Mouse (Mus musculus): ENCODE data around the gene Gm11077. TPM values are rescaled to one million over a fixed set of nuclear protein-coding genes. Genes with fewer than 3 reads are reported as not detected.

Gm11077 gene
- polyA plus RNA-seq, 1 experiment from 2014 or later, result not detected

GRCm38 (mm10) chr6:140731402-140731730 lies 2.3 kb downstream of the Gm11077 start:
- Histone ChIP-seq H3K4me3 (ENCODE audit: low read depth, low read length) (no peak overlapping the region), H3K36me3 (ENCODE audit: control insufficient read depth, insufficient read depth) (no peaks in the 10 kb centered on the region), H3K9ac (ENCODE audit: low read depth, low read length) (no peak overlapping the region), H3K27me3 (ENCODE audit: control insufficient read depth, insufficient read depth, low read depth, low read length) (no peaks in the 10 kb centered on the region), H3K27ac (ENCODE audit: low read length) (no peak overlapping the region), H3K4me2 (ENCODE audit: low read depth, low read length) (no peak overlapping the region), H3K9me3 (replicated peaks; ENCODE audit: control insufficient read depth, low read length) (no peaks in the 10 kb centered on the region), H3K4me1 (ENCODE audit: control insufficient read depth, low read depth, low read length) (no peaks in the 10 kb centered on the region)
- 67% methylated on average over 1 of the region's 1 CpGs for WGBS (ENCODE audit: insufficient replicate concordance)
- ATAC-seq (ENCODE audit: low read depth), result no peak

GRCm38 (mm10) chr6:140732971-140733640 lies 4.0 kb downstream of the Gm11077 start:
- H3K9ac ChIP-seq (ENCODE audit: low read depth, low read length), result no peak overlapping the region
- H3K4me2 ChIP-seq (ENCODE audit: low read depth, low read length), result peak overlapping the region; percentile 34; the same call in 1 of the 2 replicates
- no peak overlapping the region for H3K27ac ChIP-seq (ENCODE audit: low read length)
- no peak overlapping the region for H3K4me3 ChIP-seq (ENCODE audit: low read depth, low read length)
- no peaks in the 10 kb centered on the region for H3K27me3 ChIP-seq (ENCODE audit: control insufficient read depth, insufficient read depth, low read depth, low read length)
- ATAC-seq (ENCODE audit: low read depth), result no peak
- no peaks in the 10 kb centered on the region for H3K36me3 ChIP-seq (ENCODE audit: control insufficient read depth, insufficient read depth)
- no peaks in the 10 kb centered on the region for H3K4me1 ChIP-seq (ENCODE audit: control insufficient read depth, low read depth, low read length)
- WGBS (ENCODE audit: insufficient replicate concordance), result 27% methylated on average over 10 of the region's 10 CpGs
- no peaks in the 10 kb centered on the region for H3K9me3 ChIP-seq (replicated peaks; ENCODE audit: control insufficient read depth, low read length)

- no peak for ATAC-seq (ENCODE audit: low read depth)
- H3K4me3 ChIP-seq (ENCODE audit: low read depth, low read length), result 0 out of 2 replicates have a peak overlapping the region, but pooled peaks have one; percentile 1
- no peaks in the 10 kb centered on the region for H3K36me3 ChIP-seq (ENCODE audit: control insufficient read depth, insufficient read depth)
- H3K4me2 ChIP-seq (ENCODE audit: low read depth, low read length), result peak overlapping the region; percentile 34
- no peaks in the 10 kb centered on the region for H3K27me3 ChIP-seq (ENCODE audit: control insufficient read depth, insufficient read depth, low read depth, low read length)
- H3K9ac ChIP-seq (ENCODE audit: low read depth, low read length), result no peak overlapping the region
- no peak overlapping the region for H3K27ac ChIP-seq (ENCODE audit: low read length)
- WGBS (ENCODE audit: insufficient replicate concordance), result 13% methylated on average over 15 of the region's 15 CpGs
- H3K4me1 ChIP-seq (ENCODE audit: control insufficient read depth, low read depth, low read length), result no peaks in the 10 kb centered on the region
- H3K9me3 ChIP-seq (replicated peaks; ENCODE audit: control insufficient read depth, low read length), result no peaks in the 10 kb centered on the region
Observed at GRCm38 (mm10) chr6:140733641-140733986, 4.5 kb downstream of the Gm11077 start.

GRCm38 (mm10) chr6:140745586-140745985 lies 16.5 kb downstream of the Gm11077 start:
- no peak for ATAC-seq (ENCODE audit: low read depth)
- WGBS (ENCODE audit: insufficient replicate concordance), result 62% methylated on average over 3 of the region's 3 CpGs
- Histone ChIP-seq H3K4me1 (ENCODE audit: control insufficient read depth, low read depth, low read length) (no peaks in the 10 kb centered on the region), H3K9ac (ENCODE audit: low read depth, low read length) (no peak overlapping the region), H3K36me3 (ENCODE audit: control insufficient read depth, insufficient read depth) (no peaks in the 10 kb centered on the region), H3K27me3 (ENCODE audit: control insufficient read depth, insufficient read depth, low read depth, low read length) (no peaks in the 10 kb centered on the region), H3K9me3 (replicated peaks; ENCODE audit: control insufficient read depth, low read length) (no peaks in the 10 kb centered on the region), H3K27ac (ENCODE audit: low read length) (no peak overlapping the region), H3K4me3 (ENCODE audit: low read depth, low read length) (no peak overlapping the region), H3K4me2 (ENCODE audit: low read depth, low read length) (no peak overlapping the region)

- Histone ChIP-seq H3K4me3 (ENCODE audit: low read depth, low read length) (no peak overlapping the region), H3K36me3 (ENCODE audit: control insufficient read depth, insufficient read depth) (no peaks in the 10 kb centered on the region), H3K9ac (ENCODE audit: low read depth, low read length) (no peak overlapping the region), H3K4me1 (ENCODE audit: control insufficient read depth, low read depth, low read length) (no peaks in the 10 kb centered on the region), H3K27me3 (ENCODE audit: control insufficient read depth, insufficient read depth, low read depth, low read length) (no peaks in the 10 kb centered on the region), H3K9me3 (replicated peaks; ENCODE audit: control insufficient read depth, low read length) (no peaks in the 10 kb centered on the region), H3K4me2 (ENCODE audit: low read depth, low read length) (no peak overlapping the region), H3K27ac (ENCODE audit: low read length) (no peak overlapping the region)
- WGBS (ENCODE audit: insufficient replicate concordance), result 47% methylated on average over 2 of the region's 2 CpGs
- ATAC-seq (ENCODE audit: low read depth), result no peak
Observed at GRCm38 (mm10) chr6:140747591-140747990, 18.5 kb downstream of the Gm11077 start.

- H3K27me3 ChIP-seq (ENCODE audit: control insufficient read depth, insufficient read depth, low read depth, low read length), result no peaks in the 10 kb centered on the region
- no peak overlapping the region for H3K9ac ChIP-seq (ENCODE audit: low read depth, low read length)
- H3K27ac ChIP-seq (ENCODE audit: low read length), result no peak overlapping the region
- no peaks in the 10 kb centered on the region for H3K4me1 ChIP-seq (ENCODE audit: control insufficient read depth, low read depth, low read length)
- no peaks in the 10 kb centered on the region for H3K9me3 ChIP-seq (replicated peaks; ENCODE audit: control insufficient read depth, low read length)
- no peaks in the 10 kb centered on the region for H3K36me3 ChIP-seq (ENCODE audit: control insufficient read depth, insufficient read depth)
- no peak overlapping the region for H3K4me2 ChIP-seq (ENCODE audit: low read depth, low read length)
- ATAC-seq (ENCODE audit: low read depth), result no peak
- 60% methylated on average over 8 of the region's 8 CpGs for WGBS (ENCODE audit: insufficient replicate concordance)
- no peak overlapping the region for H3K4me3 ChIP-seq (ENCODE audit: low read depth, low read length)
Observed at GRCm38 (mm10) chr6:140750371-140751080, 21.4 kb downstream of the Gm11077 start.

GRCm38 (mm10) chr6:140766365-140766764 lies 37.3 kb downstream of the Gm11077 start:
- Histone ChIP-seq H3K4me2 (ENCODE audit: low read depth, low read length) (no peak overlapping the region), H3K9me3 (replicated peaks; ENCODE audit: control insufficient read depth, low read length) (no peaks in the 10 kb centered on the region)
- WGBS (ENCODE audit: insufficient replicate concordance), result 23% methylated on average over 9 of the region's 9 CpGs

GRCm38 (mm10) chr6:140767237-140767636 lies 38.2 kb downstream of the Gm11077 start:
- Histone ChIP-seq H3K4me3 (ENCODE audit: low read depth, low read length) (no peak overlapping the region), H3K27me3 (ENCODE audit: control insufficient read depth, insufficient read depth, low read depth, low read length) (no peaks in the 10 kb centered on the region), H3K27ac (ENCODE audit: low read length) (no peak overlapping the region), H3K9me3 (replicated peaks; ENCODE audit: control insufficient read depth, low read length) (no peaks in the 10 kb centered on the region), H3K4me1 (ENCODE audit: control insufficient read depth, low read depth, low read length) (no peaks in the 10 kb centered on the region), H3K9ac (ENCODE audit: low read depth, low read length) (no peak overlapping the region), H3K36me3 (ENCODE audit: control insufficient read depth, insufficient read depth) (no peaks in the 10 kb centered on the region), H3K4me2 (ENCODE audit: low read depth, low read length) (no peak overlapping the region)
- ATAC-seq (ENCODE audit: low read depth), result no peak
- 39% methylated on average over 6 of the region's 6 CpGs for WGBS (ENCODE audit: insufficient replicate concordance)

More at GRCm38 (mm10) chr6:140766365-140766764, 37.3 kb downstream of the Gm11077 start:
- no peaks in the 10 kb centered on the region for H3K4me1 ChIP-seq (ENCODE audit: control insufficient read depth, low read depth, low read length)
- H3K36me3 ChIP-seq (ENCODE audit: control insufficient read depth, insufficient read depth), result no peaks in the 10 kb centered on the region
- no peaks in the 10 kb centered on the region for H3K27me3 ChIP-seq (ENCODE audit: control insufficient read depth, insufficient read depth, low read depth, low read length)
- ATAC-seq (ENCODE audit: low read depth), result no peak
- H3K9ac ChIP-seq (ENCODE audit: low read depth, low read length), result no peak overlapping the region
- H3K27ac ChIP-seq (ENCODE audit: low read length), result no peak overlapping the region
- no peak overlapping the region for H3K4me3 ChIP-seq (ENCODE audit: low read depth, low read length)

GRCm38 (mm10) chr6:140768180-140768579 lies 39.1 kb downstream of the Gm11077 start:
- Histone ChIP-seq H3K4me1 (ENCODE audit: control insufficient read depth, low read depth, low read length) (no peaks in the 10 kb centered on the region), H3K4me2 (ENCODE audit: low read depth, low read length) (no peak overlapping the region), H3K4me3 (ENCODE audit: low read depth, low read length) (no peak overlapping the region), H3K36me3 (ENCODE audit: control insufficient read depth, insufficient read depth) (no peaks in the 10 kb centered on the region), H3K9me3 (replicated peaks; ENCODE audit: control insufficient read depth, low read length) (no peaks in the 10 kb centered on the region), H3K9ac (ENCODE audit: low read depth, low read length) (no peak overlapping the region), H3K27ac (ENCODE audit: low read length) (no peak overlapping the region), H3K27me3 (ENCODE audit: control insufficient read depth, insufficient read depth, low read depth, low read length) (no peaks in the 10 kb centered on the region)
- no peak for ATAC-seq (ENCODE audit: low read depth)
- WGBS (ENCODE audit: insufficient replicate concordance), result 53% methylated on average over 8 of the region's 8 CpGs

All from liver, embryonic 16.5 days (tissue).